Mouse (Mus musculus) WW6 (cell line): ENCODE results near the gene Mt4.
A peak's percentile ranks its signal among the peaks of the same experiment; 100 is the strongest.

Experiments
- DNase-seq: peaks from one replicate; pipeline ENCODE4 v3.0.0-alpha.2; 2013; ENCODE audit warnings: low read depth, low spot score

Mt4 gene

DNA sequence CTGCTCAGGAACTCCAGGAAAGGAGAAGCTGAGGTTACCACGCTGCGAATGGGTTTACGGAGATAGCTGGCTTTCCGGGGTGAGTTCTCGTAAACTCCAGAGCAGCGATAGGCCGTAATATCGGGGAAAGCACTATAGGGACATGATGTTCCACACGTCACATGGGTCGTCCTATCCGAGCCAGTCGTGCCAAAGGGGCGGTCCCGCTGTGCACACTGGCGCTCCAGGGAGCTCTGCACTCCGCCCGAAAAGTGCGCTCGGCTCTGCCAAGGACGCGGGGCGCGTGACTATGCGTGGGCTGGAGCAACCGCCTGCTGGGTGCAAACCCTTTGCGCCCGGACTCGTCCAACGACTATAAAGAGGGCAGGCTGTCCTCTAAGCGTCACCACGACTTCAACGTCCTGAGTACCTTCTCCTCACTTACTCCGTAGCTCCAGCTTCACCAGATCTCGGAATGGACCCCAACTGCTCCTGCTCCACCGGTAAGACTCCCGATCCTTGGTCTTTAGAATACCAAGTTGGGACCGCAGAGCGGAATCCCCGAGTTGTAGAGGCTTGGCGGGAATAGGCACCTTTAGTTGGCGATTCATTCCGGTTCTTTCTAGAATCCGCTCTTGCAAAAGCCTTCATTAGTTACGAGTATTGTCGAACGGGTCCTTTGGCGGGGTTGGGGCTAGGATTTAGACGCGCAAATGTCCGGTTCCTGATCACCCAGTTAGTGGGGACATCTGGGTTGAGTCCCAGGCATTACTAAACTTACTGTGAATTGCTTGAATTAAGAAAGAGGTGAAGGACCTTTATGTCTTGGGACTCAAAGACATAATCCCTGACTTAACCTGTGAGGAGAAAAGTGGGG is 42.1 kb downstream of the Mt4 start, which contains the start of gene Mt1:
Gene Mt1, plus strand, starts transcription at position 226 of the 856 bp plus-strand sequence.
- DNase-seq, result peak; percentile 93

DNA sequence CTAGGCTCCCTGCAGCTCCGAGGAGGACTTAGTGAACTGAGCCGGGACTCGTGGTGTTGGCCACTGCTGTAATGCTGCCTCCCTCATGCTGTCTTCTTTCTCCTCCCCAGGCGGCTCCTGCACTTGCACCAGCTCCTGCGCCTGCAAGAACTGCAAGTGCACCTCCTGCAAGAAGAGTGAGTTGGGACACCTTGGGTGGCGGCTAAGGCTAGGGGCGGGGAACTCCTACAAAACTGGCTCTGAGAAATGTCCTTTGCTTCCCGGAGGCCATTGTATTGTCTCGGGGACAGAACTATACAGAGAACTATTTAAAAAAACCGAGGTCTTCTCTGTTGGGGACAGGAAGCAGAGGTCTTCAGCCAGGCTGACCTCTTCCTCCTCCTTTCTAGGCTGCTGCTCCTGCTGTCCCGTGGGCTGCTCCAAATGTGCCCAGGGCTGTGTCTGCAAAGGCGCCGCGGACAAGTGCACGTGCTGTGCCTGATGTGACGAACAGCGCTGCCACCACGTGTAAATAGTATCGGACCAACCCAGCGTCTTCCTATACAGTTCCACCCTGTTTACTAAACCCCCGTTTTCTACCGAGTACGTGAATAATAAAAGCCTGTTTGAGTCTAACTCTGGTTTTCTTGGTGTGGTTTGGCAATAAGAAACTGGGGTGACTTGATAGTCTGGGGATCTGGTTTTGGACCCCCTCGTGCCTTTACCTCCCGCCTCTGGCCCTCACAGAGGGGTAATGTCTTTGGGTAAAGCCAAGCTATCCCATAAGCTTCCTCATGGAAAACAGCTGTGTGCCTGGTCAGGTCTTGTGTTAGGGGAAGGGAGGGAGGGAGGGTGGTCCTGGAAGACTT is 42.9 kb downstream of the Mt4 start:
- no peak for DNase-seq

DNA sequence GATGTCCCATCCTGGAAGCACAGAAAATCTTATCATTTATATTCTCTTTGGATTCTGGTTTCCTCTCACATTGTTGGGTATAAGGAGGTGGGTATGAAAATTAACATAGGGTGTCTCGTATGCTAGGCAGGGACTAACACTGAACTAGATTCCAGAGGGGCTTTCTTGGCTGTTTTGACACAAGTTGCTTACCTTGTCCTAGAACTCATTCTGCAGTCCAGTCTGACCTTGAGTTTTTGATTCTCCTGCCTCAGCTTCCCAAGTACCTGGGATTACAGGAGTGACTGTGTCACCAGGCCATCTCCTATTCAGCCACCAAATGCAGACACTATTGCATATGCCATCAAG is 43.5 kb downstream of the Mt4 start:
- DNase-seq, result no peak

DNA sequence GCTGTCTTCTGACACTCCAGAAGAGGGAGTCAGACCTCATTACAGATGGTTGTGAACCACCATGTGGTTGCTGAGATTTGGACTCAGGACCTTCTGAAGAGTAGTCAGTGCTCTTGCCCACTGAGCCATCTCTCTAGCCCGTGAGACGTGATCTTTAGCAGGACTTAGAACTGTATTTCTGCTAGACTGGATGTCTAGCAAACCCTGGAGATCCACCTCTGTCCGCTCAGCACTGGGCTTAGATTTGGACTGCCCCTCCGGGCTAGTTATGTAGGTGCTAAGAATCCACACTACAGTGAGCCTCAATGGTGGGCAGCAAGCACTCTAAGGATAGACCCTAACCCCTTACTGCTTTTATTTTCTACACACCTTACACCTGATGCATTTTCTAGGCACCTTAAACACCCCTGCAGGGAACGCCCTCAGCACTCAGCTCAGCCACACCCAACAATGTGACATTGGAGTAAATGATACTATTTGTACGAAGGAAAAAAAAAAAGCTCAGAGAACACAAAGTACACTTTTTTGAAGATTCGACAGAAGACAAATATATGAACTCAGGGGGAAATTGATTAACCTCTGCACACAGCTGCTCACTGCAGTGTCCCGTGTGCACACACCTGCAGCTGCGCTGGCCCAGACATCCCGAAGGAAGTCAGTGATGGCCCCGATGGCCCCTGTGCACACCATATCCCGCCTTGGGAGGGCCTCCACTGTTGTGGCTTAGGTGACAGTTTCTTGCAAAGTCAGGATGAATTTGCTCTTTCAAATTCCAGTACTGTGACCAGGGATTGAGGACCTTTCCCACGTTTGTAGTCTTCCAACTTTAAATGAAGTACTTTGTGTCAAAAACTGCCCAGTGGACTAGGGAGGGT is 45.3 kb downstream of the Mt4 start:
- DNase-seq, result no peak

DNA sequence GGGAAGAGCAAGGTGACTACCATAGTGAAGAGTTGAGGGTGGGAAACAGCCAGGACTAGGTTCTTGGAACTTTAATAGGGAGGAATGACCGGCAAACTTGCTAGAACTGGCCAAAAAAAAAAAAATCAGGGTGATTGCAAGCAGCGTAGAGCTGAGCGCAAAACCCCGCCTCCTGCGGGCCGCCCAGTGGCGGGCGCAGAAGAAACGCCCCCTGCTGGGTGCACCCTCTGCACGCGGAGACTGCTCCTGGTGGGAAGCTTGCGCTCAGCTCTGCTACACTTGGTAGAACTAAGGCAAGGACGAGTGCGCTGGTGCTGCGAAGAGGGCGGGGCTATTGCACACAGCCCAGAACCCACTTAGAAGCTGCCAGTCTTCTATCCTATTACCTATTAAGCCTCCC is 46.1 kb downstream of the Mt4 start:
- no peak for DNase-seq

DNA sequence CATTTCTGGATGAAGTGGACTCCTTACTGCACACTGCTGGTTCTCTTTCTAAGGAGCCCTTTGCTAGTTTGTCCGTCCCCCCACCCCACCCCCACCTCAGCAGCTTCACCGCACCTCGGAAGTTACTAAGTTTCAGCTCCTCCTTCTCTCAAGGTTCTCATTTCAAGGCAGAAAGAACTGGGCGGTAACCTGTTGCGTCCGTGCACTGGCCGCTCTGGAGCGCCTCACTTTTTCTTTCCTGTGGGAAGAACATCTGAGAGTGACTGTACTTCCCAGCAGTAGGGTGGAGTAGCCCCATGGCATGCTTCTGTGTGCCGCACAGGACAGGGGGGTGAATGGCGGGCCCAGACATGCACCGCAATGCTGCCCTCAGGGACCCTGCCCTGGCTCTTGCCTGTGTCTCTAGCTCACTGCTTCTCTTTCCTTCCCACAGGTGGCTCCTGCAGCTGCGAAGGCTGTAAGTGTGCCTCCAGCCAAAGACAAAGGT is 47.4 kb downstream of the Mt4 start:
- no peak for DNase-seq

DNA sequence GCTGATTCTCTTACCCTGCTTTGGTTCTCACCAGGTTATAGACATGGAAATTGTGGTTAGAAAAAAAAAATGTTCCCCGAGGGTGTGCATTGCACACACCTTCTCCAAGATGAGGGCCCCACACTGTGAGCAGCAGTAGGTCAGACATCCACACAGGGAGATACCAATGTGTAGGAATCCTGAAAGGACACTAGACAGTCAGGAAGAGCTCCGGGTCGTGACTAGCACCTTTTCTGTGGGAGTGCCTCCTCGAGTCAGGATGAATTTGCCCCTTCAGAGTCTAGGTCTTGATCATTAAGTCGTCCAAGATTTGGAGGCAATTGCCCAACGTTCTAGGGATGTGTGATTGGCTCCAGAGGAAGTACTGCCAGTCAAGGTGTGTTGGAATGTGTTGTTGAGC is 48.8 kb downstream of the Mt4 start:
- no peak for DNase-seq

DNA sequence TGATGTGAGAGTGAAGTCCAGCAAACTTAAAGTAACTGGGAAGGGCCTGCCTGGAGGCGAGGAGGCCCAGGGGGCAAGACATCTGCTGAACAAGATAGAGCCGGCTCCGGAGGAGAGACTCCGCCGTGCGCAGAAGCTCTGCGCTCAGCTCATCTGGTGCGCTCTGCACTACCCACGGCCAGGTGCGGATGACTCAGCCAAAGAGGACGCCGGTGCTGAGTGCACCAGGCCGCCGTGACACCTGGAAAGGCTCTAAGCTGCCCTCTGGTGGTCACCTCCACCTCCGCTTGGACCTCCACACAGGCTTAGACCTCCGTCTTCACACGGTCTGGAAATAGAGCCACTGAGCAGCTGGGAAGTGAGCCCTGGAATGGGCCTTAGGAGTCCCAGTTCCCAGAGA is 49.5 kb downstream of the Mt4 start:
- peak; percentile 90 for DNase-seq

DNA sequence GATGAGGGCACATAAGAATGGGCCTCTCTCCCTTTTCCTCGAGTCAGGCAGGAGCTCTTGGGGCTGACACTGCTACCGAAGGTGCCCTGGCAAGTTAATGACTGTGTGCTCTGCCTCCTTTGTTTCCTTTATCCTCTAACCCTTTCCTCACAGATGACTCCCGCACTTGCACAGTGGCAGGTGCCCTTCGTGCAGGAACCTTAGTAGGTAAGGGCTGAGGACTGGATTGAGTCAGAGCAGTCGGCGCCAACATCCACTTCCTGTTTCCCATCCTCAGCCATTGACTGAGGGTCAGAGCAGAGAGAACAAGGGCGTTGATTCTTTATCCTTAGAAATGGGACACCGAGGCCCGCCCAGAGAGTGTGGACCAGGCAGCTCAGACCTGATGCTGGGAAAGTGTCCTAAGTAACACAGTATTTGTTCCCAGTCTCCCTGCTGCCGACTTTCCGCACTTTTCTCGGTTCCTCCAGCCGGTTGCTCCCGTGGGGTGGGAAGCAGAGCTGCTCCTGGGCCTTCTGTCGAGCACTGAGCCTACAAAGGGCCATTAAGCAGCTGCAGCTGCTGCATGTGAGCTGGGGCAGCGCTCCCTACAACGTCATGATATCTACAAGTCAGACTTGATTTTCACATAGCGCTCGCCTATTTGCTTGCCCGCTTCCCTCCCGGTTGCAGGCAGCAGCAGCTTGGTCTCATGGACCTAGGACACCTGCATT is 50.4 kb downstream of the Mt4 start:
- no peak for DNase-seq
